Mouse (Mus musculus) hindbrain, embryonic 10.5 days (tissue): ENCODE data around the gene Stx11. TPM values are rescaled to one million over a fixed set of nuclear protein-coding genes. Genes with fewer than 3 reads are reported as not detected.

Experiments used
- DNase-seq: peaks from one replicate; pipeline ENCODE4 v3.0.0-alpha.2; 2017; ENCODE audit warnings: low spot score
- H3K27ac ChIP-seq: fragments of 300-500 bp; sonication (generic); 2 replicates; pipeline ENCODE4 v1.5.1; 2016; ENCODE audit warnings: mild to moderate bottlenecking, moderate library complexity
- H3K27me3 ChIP-seq: fragments of 300-500 bp; sonication (generic); 2 replicates; pipeline ENCODE4 v1.6.1; 2016; ENCODE audit warnings: mild to moderate bottlenecking; ENCODE audit not compliant: poor library complexity, insufficient read depth, severe bottlenecking
- H3K36me3 ChIP-seq: fragments of 300-500 bp; sonication (generic); 2 replicates; pipeline ENCODE4 v1.6.1; 2016; ENCODE audit warnings: mild to moderate bottlenecking, moderate library complexity
- H3K4me1 ChIP-seq: fragments of 300-500 bp; sonication (generic); replicated peaks from 2 replicates; pipeline ENCODE4 v1.6.1; 2016; ENCODE audit warnings: mild to moderate bottlenecking
- H3K4me3 ChIP-seq: fragments of 300-500 bp; sonication (generic); 2 replicates; pipeline ENCODE4 v1.5.1; 2016; ENCODE audit warnings: mild to moderate bottlenecking, moderate library complexity
- H3K9me3 ChIP-seq: fragments of 300-500 bp; sonication (generic); 2 replicates; pipeline ENCODE4 v1.6.1; 2016; ENCODE audit warnings: mild to moderate bottlenecking, moderate library complexity
- WGBS: fragments of 180-500 bp; shearing (Covaris S2); methylation state at CpG from one replicate; pipeline ENCODE4 v1.1.7; 2016; 5-methylcytosine and 5-hydroxymethylcytosine counted together
- polyA plus RNA-seq: library from polyadenylated mRNA; unstranded; fragments of >200 nt; fragmentation: Nextera tagmentation; extraction: Ambion mirVana; gene quantifications from 2 replicates; pipeline ENCODE4 v1.2.1, GENCODE M21; 2016

Stx11 gene
- polyA plus RNA-seq, 1 experiment from 2014 or later, result 1.6 TPM

DNA sequence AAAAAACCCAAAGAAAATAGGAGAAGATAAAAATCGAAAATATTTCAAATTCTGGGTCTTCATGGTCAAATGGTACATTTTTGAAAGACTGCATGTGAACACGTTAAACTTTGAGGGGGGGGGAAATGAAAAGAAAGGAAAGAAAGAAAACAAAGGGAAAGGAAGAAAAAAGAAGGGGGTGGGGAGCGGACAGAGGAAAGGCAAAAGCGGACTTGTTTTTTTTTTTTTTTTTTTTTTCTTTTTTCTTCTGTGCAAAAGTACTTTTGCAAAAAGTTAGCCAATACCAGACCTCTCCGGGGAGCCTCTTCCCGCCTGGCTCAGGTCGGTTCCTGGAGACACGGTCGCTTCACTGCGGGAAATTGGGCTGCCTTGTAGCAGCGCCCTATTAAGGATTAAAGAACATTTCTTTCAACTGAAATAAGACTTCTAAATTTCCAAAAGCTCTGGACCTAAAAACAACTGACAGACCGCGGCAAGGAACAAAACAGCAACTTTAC lies 42.0 kb downstream of the Stx11 start:
- Histone ChIP-seq H3K27ac (peak overlapping the region; percentile 91), H3K27me3 (no peaks in the 10 kb centered on the region), H3K4me1 (peaks cover 19% of the 10 kb centered on the region), H3K36me3 (no peaks in the 10 kb centered on the region), H3K4me3 (peak overlapping the region; percentile 74), H3K9me3 (0 out of 2 replicates have a peak, but pooled peaks cover 3% of the 10 kb centered on the region)
- no peak for DNase-seq
- WGBS, result 3% methylated on average over 13 of the region's 13 CpGs

DNA sequence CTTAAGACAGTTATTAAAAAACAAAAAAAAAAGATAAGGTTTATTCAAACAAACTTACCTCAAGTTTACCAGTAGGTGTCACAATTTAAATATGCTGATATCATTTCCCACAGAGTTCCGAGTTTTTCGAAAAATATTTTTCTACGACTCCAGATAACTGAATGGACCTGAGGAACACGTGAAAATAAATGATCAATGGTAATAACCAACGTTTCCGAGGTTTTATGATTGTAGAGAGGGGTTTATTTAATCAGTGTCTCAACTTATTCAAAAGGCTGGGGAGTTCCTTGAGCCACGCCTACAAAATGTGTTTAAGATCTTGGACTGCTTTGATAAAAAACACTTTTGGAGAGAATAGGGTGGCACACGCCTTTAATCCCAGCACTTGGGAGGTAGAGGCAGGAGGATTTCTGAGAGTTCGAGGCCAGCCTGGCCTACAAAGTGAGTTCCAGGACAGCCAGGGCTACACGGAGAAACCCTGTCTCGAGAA lies 42.5 kb downstream of the Stx11 start:
- no peak overlapping the region; the same call in 1 of the 2 replicates for H3K27ac ChIP-seq

DNA sequence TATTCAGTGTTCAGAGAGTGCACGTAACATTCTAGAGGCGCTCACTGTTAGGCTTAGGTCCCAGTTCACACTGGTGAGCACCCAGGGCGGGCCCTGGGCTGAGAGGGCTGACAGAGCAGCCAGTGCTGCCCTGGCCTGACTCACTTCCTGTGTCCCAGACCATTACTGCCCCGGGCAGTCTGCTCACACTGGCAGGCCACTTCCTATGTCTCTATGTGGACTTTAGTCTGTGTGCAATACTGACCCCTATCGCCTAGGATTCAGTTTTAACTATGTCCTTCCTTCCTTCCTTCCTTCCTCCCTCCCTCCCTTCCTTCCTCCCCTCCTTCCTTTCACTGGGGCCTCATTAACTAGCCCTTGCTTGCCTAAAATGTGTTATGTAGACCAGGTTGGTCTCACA lies 44.8 kb downstream of the Stx11 start:
- Histone ChIP-seq H3K9me3 (no peaks in the 10 kb centered on the region), H3K36me3 (no peaks in the 10 kb centered on the region), H3K27me3 (no peaks in the 10 kb centered on the region), H3K27ac (peak overlapping the region; percentile 56; the same call in 1 of the 2 replicates), H3K4me3 (no peak overlapping the region), H3K4me1 (peaks cover 27% of the 10 kb centered on the region)
- DNase-seq, result peak; percentile 31
- WGBS, result 43% methylated on average over 5 of the region's 5 CpGs

More for the DNA sequence above, 42.5 kb downstream of the Stx11 start:
- H3K36me3 ChIP-seq, result no peaks in the 10 kb centered on the region
- no peak for DNase-seq
- H3K4me1 ChIP-seq, result peaks cover 21% of the 10 kb centered on the region
- H3K27me3 ChIP-seq, result no peaks in the 10 kb centered on the region
- 0 out of 2 replicates have a peak, but pooled peaks cover 3% of the 10 kb centered on the region for H3K9me3 ChIP-seq
- WGBS, result 50% methylated on average over 11 of the region's 11 CpGs
- peak overlapping the region; percentile 74 for H3K4me3 ChIP-seq

DNA sequence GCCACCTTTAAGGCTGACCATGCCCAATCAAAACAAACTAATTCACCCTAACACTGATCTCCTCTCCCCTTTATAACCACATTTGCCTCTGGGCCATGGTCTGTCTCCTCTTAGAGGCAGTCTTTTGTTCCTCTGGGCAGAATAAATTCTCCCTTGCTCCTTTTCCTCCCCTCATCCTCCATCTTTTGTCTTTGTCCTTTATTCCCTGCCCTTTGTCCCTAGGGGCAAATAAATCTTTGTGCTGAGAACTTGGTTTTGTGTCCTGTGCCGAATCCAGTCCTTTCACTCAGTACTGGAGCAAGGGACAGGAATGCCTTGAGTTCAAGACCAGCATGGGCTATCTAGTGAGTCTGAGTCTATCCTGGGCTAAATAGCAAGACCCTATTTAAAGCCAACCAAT lies 46.5 kb downstream of the Stx11 start:
- Histone ChIP-seq H3K9me3 (no peaks in the 10 kb centered on the region), H3K36me3 (no peaks in the 10 kb centered on the region), H3K27me3 (no peaks in the 10 kb centered on the region), H3K27ac (no peak overlapping the region; the same call in 1 of the 2 replicates), H3K4me1 (peaks cover 19% of the 10 kb centered on the region), H3K4me3 (no peak overlapping the region)
- WGBS, result 29% methylated on average over 1 of the region's 1 CpGs
- DNase-seq, result no peak

DNA sequence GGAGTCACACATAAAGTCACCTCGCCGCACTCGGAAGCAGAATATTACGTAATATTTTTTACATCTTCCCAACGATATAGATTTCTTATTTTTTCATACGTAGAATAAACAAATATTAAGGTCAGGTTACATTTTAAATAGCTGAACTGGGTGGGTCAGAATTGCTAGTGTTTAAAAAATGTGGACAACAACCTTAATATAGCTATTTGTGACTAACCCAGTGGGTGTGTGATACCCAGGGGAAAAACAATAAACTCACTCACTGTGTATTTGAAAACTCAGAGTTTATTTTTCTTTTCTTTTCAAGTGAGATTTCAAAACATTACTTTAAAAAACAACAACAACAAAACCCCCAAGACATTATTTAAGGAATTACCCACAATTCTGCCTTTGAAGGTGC lies 47.7 kb downstream of the Stx11 start:
- WGBS, result 94% methylated on average over 6 of the region's 6 CpGs
- Histone ChIP-seq H3K27ac (no peak overlapping the region), H3K9me3 (no peaks in the 10 kb centered on the region), H3K27me3 (no peaks in the 10 kb centered on the region), H3K4me3 (no peak overlapping the region), H3K4me1 (peaks cover 26% of the 10 kb centered on the region), H3K36me3 (no peaks in the 10 kb centered on the region)
- DNase-seq, result no peak

DNA sequence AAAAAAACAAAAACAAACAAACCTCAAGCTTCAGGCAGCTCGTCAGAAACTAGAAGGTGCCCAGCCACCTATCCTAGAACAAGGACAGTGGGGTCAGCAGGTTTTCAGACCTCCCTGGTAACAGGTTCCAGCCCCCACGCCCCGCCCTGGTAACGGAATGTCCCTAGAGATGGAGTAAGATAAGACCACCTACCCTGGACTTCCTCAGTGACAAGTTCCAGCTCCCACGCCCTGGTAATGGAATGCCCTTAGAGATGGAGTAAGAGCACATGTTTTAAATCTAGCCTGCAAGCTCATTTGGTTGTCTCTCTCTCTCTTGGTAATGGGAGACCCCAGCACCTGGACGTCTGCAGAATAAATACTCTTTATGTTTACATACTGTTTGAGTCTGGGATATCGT lies 48.3 kb downstream of the Stx11 start:
- H3K36me3 ChIP-seq, result no peaks in the 10 kb centered on the region
- 71% methylated on average over 7 of the region's 7 CpGs for WGBS
- no peak for DNase-seq
- no peaks in the 10 kb centered on the region for H3K27me3 ChIP-seq
- no peaks in the 10 kb centered on the region for H3K9me3 ChIP-seq
- H3K4me1 ChIP-seq, result peaks cover 26% of the 10 kb centered on the region
- 0 out of 2 replicates have a peak overlapping the region, but pooled peaks have one; percentile 8 for H3K27ac ChIP-seq
- no peak overlapping the region for H3K4me3 ChIP-seq

DNA sequence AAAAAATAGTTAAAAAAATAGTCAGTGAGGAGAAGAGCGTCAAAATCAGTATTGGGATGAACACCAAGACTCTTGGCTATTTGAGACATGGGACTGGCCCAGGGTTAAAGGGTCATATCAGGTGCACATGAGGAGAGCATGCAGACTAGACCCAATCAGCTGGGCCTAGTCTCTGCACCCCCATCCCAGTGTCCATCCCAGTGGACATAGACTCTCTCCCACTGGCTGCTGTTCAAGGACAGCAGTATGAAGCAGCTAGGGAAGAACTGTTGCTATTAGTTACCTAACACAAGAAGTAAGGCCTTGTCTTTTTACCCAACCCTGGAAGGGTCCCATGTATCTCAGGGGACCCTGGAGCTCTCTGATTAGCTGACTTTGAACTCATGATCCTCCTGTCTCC lies 49.9 kb downstream of the Stx11 start:
- Histone ChIP-seq H3K4me3 (no peak overlapping the region), H3K27ac (no peak overlapping the region), H3K27me3 (no peaks in the 10 kb centered on the region), H3K4me1 (peaks cover 24% of the 10 kb centered on the region), H3K9me3 (no peaks in the 10 kb centered on the region), H3K36me3 (no peaks in the 10 kb centered on the region)
- 94% methylated on average over 1 of the region's 1 CpGs for WGBS
- no peak for DNase-seq

DNA sequence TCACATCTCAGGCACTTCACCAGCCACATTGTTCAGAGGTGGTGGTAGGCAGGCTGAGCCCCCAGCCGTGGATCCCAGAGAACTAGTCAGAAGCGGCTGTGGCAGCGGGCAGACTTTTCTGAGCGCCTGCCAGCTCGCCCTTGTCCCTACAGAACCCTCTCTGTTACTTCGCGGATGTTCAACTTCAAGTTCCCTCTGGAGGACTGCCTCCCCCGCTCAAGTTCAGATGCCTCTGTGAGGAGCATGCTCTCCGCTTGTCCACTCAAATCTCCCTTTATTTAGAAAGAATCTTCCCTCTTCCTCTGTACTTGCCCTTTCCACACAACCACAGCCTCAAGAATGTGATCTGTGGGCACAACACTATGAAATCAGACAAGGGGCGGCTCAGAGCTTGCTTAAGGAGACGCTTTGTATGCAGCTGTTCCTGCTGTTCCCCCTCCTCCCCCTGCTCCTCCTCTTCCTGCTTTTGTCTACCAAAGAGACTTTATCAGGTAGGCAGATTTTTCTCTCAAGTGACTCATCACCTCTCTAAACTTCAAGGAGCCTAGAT lies 52.0 kb downstream of the Stx11 start:
- H3K27me3 ChIP-seq, result no peaks in the 10 kb centered on the region
- H3K9me3 ChIP-seq, result no peaks in the 10 kb centered on the region
- 72% methylated on average over 11 of the region's 11 CpGs for WGBS
- H3K4me1 ChIP-seq, result peaks cover 15% of the 10 kb centered on the region
- no peak overlapping the region for H3K4me3 ChIP-seq
- no peak for DNase-seq
- no peaks in the 10 kb centered on the region for H3K36me3 ChIP-seq
- peak overlapping the region; percentile 26; the same call in 1 of the 2 replicates for H3K27ac ChIP-seq

DNA sequence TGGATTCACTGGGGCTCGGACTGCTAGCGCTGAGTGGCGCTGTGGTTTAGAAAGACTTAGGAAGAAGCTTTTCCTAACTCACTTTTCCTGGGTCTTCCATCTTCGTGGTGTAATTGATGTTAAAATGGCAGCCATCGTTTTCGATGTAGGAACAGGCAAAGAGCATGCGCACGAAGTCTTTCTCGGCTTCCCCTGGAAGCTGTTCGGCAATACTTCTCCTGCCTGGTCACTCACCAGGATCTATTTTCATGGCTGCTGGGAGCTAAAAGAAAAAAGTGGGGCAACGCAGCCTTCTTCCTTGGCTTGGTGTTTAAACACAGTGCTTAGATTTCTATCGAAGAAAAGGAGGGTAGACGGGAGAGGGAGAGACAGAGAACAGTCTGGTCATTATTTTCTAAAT lies 52.6 kb downstream of the Stx11 start:
- no peaks in the 10 kb centered on the region for H3K9me3 ChIP-seq
- no peaks in the 10 kb centered on the region for H3K36me3 ChIP-seq
- H3K27me3 ChIP-seq, result no peaks in the 10 kb centered on the region
- H3K4me1 ChIP-seq, result peaks cover 13% of the 10 kb centered on the region
- H3K27ac ChIP-seq, result no peak overlapping the region
- DNase-seq, result no peak
- 94% methylated on average over 13 of the region's 13 CpGs for WGBS
- H3K4me3 ChIP-seq, result no peak overlapping the region

DNA sequence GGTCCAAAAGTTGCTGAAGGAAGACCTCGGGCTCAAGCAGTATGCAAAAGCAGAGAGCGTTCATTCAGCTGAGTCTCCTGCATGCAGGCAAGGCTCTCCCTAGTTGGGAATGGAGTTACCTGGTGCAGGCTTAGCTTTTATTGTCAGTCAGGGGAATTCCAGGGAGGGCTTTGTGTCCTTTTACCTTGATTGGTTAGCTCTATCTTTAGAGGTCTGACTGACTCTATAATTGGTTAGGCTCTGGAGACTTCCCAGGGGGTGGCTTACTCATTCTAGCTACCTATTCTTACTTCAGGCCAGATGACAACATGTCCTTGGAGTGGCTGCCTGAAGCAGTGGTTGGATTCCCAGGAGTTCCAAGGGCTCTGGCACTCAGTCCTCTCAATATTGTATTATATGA lies 54.2 kb downstream of the Stx11 start:
- 92% methylated on average over 2 of the region's 2 CpGs for WGBS

DNA sequence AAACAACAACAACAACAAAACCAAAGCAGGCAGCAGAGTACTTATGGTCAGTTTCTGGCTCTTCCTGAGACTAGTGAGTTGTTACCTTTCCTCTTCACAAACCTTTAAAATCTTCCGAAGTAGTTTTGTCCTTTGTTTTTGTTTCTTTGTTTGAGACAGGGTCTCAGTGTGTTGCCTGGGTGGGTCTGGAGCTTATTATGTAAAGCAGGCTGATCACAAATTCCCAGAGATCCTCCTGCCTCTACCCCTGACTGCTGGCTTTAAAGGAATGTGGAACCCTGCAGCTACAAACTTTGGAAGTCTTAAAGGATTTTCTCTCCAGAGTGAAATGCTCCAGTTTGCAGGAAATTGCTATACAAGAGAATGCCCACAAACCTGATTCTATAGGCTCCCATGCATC lies 54.9 kb downstream of the Stx11 start:
- no peaks in the 10 kb centered on the region for H3K9me3 ChIP-seq
- no peak for DNase-seq
- peaks cover 12% of the 10 kb centered on the region for H3K4me1 ChIP-seq
- no peaks in the 10 kb centered on the region for H3K36me3 ChIP-seq
- no peak overlapping the region for H3K4me3 ChIP-seq
- no peak overlapping the region for H3K27ac ChIP-seq
- WGBS, result 25% methylated on average over 1 of the region's 1 CpGs
- no peaks in the 10 kb centered on the region for H3K27me3 ChIP-seq

More for the DNA sequence above, 54.2 kb downstream of the Stx11 start:
- Histone ChIP-seq H3K36me3 (no peaks in the 10 kb centered on the region), H3K9me3 (no peaks in the 10 kb centered on the region), H3K4me3 (no peak overlapping the region), H3K4me1 (peaks cover 7% of the 10 kb centered on the region), H3K27me3 (no peaks in the 10 kb centered on the region), H3K27ac (no peak overlapping the region)
- no peak for DNase-seq

DNA sequence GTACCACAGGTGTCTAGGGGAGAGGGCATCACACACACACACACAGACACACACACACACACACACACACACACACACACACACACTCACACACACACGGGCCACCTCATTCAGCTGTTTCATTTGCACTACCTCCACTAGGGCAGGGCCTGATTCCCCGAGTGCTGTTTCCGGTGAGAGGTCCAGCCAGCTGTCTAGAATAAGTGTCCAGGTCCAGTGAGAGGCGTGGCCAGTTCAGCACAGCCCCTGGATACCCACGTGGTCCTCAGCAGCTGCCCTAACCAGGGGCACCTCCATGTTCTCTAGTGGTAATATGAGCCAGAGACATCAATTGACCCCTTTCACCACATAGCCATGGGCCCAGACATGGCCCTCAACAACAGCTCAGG lies 60.0 kb downstream of the Stx11 start:
- no peaks in the 10 kb centered on the region for H3K27me3 ChIP-seq
- no peaks in the 10 kb centered on the region for H3K9me3 ChIP-seq
- H3K36me3 ChIP-seq, result no peaks in the 10 kb centered on the region
- H3K4me1 ChIP-seq, result peaks cover 5% of the 10 kb centered on the region
- 77% methylated on average over 5 of the region's 5 CpGs for WGBS
- no peak overlapping the region for H3K27ac ChIP-seq
- no peak overlapping the region for H3K4me3 ChIP-seq
- DNase-seq, result no peak

DNA sequence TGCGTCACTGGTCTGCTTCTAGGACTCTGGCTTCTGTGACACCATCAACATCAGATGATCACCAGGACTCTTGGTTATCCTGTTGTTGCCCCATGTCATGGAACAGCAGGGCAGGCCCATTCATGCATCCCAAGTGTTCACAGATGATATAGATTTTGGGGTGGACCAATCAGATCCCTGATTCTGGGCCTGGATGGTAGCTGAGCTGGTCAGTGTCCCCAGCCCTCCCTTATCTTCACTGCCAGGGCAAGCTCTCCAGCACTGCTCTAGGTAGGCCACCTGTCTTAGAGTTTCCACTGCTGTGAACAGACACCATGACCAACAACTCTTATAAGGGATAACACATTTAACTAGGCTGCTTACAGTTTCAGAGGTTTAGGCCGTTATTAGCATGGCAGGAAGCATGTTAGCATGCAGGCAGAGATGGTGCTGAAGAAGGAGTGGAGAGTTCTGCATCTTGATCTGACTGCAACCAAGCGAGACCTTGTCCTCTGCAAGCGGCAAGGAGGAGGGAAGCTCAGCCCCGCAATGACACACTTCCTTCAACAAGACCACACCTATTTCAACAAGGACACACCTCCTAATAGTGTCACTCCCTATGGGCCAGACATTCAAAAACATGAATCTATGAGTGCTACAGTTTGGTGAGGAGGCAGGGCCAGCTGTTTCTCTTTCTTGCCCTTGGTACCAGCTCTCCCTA lies 60.5 kb downstream of the Stx11 start:
- 86% methylated on average over 5 of the region's 5 CpGs for WGBS
- H3K27ac ChIP-seq, result no peak overlapping the region
- H3K9me3 ChIP-seq, result no peaks in the 10 kb centered on the region
- H3K36me3 ChIP-seq, result no peaks in the 10 kb centered on the region
- no peaks in the 10 kb centered on the region for H3K27me3 ChIP-seq
- no peak overlapping the region for H3K4me3 ChIP-seq
- DNase-seq, result no peak
- peaks cover 5% of the 10 kb centered on the region for H3K4me1 ChIP-seq
